Mouse (Mus musculus) forebrain, postnatal 0 days (tissue): ENCODE data around the gene Ptges3. TPM values are rescaled to one million over a fixed set of nuclear protein-coding genes. Genes with fewer than 3 reads are reported as not detected.

ENCODE experiments used
- ATAC-seq: fragments of 200-750 bp; cut with Nextera tagmentation; 2 replicates; pipeline ENCODE4 v1.8.0; 2017; ENCODE audit warnings: mild to moderate bottlenecking, moderate library complexity
- DNase-seq: peaks from one replicate; pipeline ENCODE4 v3.0.0-alpha.2; 2015
- H3K27ac ChIP-seq: fragments of 300-500 bp; sonication (generic); 2 replicates; pipeline ENCODE4 v1.5.1; 2014; ENCODE audit warnings: low read depth, mild to moderate bottlenecking, antibody characterized with exemption, low read length, moderate library complexity, mixed read lengths
- H3K27me3 ChIP-seq: fragments of 300-500 bp; sonication (generic); 2 replicates; pipeline ENCODE4 v1.6.1; 2014; ENCODE audit warnings: mild to moderate bottlenecking, low read length, mixed read lengths; ENCODE audit not compliant: insufficient read depth
- H3K36me3 ChIP-seq: fragments of 300-500 bp; sonication (generic); 2 replicates; pipeline ENCODE4 v1.6.1; 2014; ENCODE audit warnings: mild to moderate bottlenecking, moderate library complexity; ENCODE audit not compliant: insufficient read depth
- H3K4me1 ChIP-seq: fragments of 300-500 bp; sonication (generic); 2 replicates; pipeline ENCODE4 v1.6.1; 2014; ENCODE audit warnings: antibody characterized with exemption; ENCODE audit not compliant: insufficient read depth
- H3K4me2 ChIP-seq: fragments of 300-500 bp; sonication (generic); 2 replicates; pipeline ENCODE4 v1.6.1; 2014; ENCODE audit warnings: low read depth, mild to moderate bottlenecking, moderate library complexity
- H3K4me3 ChIP-seq: fragments of 300-500 bp; sonication (generic); 2 replicates; pipeline ENCODE4 v1.5.1; 2014; ENCODE audit warnings: low read depth, low read length, mixed read lengths
- H3K9ac ChIP-seq: fragments of 300-500 bp; sonication (generic); 2 replicates; pipeline ENCODE4 v1.6.1; 2014; ENCODE audit warnings: mild to moderate bottlenecking
- H3K9me3 ChIP-seq: fragments of 300-500 bp; sonication (generic); 2 replicates; pipeline ENCODE4 v1.6.1; 2016; ENCODE audit warnings: low read length
- CTCF ChIP-seq: sonication (generic); IDR thresholded peaks from 2 replicates; pipeline ENCODE4 v1.5.1; 2016; ENCODE audit warnings: antibody characterized with exemption, control low read depth, low read depth
- WGBS: fragments of 180-500 bp; shearing (Covaris S2); extraction: QIAGEN DNeasy Blood & Tissue Kit; methylation state at CpG from one replicate; pipeline ENCODE4 v1.1.7; 2014; 5-methylcytosine and 5-hydroxymethylcytosine counted together
- polyA plus RNA-seq: library from polyadenylated mRNA; unstranded; fragments of >200 nt; fragmentation: Nextera tagmentation; extraction: Ambion mirVana; gene quantifications from 2 replicates; pipeline ENCODE4 v1.2.1, GENCODE M21; 2015
- total RNA-seq: library from RNA; depleted of rRNA; stranded (reverse); fragments of >200 nt; gene quantifications from 2 replicates; pipeline ENCODE4 v1.2.3, GENCODE M21; 2014

Ptges3 gene
- total and polyA plus RNA-seq, 2 experiments from 2014 or later = 157 to 439 TPM

- Histone ChIP-seq H3K36me3 (peaks cover 60% of the 10 kb centered on the region), H3K27me3 (no peaks in the 10 kb centered on the region), H3K4me1 (peaks cover 14% of the 10 kb centered on the region), H3K9me3 (no peaks in the 10 kb centered on the region), H3K4me3 (no peak overlapping the region), H3K27ac (no peak overlapping the region), H3K4me2 (no peak overlapping the region), H3K9ac (no peak overlapping the region)
- WGBS = 91% methylated on average over 5 of the region's 5 CpGs
- no peak for ATAC-seq
- no peak for DNase-seq
- no peak for TF ChIP-seq CTCF
Measured at GRCm38 (mm10) chr10:128088181-128088580, 29.4 kb downstream of the Ptges3 start.

GRCm38 (mm10) chr10:128089842-128090241 lies 31.1 kb downstream of the Ptges3 start:
- peaks cover 14% of the 10 kb centered on the region for H3K4me1 ChIP-seq
- H3K4me2 ChIP-seq = no peak overlapping the region
- 66% methylated on average over 5 of the region's 5 CpGs for WGBS
- no peaks in the 10 kb centered on the region for H3K27me3 ChIP-seq
- no peak overlapping the region for H3K9ac ChIP-seq
- no peaks in the 10 kb centered on the region for H3K9me3 ChIP-seq
- DNase-seq = no peak
- H3K27ac ChIP-seq = no peak overlapping the region
- H3K4me3 ChIP-seq = no peak overlapping the region
- TF ChIP-seq CTCF = no peak
- peaks cover 58% of the 10 kb centered on the region for H3K36me3 ChIP-seq
- no peak for ATAC-seq

DNA sequence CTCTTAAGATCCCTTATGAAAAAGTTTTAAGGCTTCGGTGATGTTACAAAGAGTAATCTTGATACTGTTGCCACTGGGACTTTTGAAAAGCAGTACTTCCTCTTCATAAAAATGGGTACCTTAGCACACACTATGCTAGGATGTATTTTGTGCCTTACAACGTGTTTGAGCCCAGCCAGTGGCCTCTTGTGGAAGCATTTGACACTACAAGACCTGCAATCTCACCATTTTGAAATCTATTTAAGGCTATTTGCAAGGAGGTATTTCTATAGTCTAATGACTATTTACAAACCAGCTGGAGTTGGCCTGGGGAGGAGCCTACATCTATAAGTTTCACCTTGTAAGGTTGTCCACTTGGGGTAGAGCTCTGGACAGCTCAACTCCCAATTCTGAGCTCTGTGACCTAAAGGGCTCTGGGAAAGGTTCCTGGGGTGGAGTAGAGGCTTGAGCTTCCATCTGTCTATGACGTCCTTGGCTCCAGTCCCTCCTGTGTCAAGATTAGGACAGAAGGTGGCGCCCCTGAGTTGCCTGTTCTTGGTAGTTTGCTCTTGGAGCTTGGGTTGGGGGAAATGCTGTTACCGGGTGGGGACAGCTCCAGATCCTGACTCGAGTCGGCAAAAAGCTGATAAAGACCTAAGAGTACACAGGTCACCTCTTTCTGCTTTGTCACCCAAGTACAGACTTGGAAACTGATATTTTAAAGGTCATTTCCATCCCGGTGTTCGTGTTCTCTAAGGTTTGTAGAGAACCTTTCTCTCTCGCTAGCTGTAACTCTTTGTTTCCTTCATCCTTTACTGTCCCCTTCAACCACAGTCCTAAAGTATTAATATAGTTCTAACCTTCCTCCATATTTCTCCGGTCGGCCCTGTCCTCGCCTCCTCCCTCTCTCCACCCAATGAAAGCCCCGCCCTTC lies 32.2 kb downstream of the Ptges3 start:
- Histone ChIP-seq H3K4me3 (0 out of 2 replicates have a peak overlapping the region, but pooled peaks have one; percentile 88), H3K9ac (no peak overlapping the region; the same call in 1 of the 2 replicates), H3K4me1 (peaks cover 10% of the 10 kb centered on the region), H3K9me3 (no peaks in the 10 kb centered on the region), H3K36me3 (peaks cover 47% of the 10 kb centered on the region), H3K27me3 (no peaks in the 10 kb centered on the region), H3K4me2 (peak overlapping the region; percentile 94), H3K27ac (no peak overlapping the region)
- ATAC-seq (peak; percentile 63), DNase-seq (peak; percentile 91)
- peak; percentile 83 for TF ChIP-seq CTCF
- 9% methylated on average over 14 of the region's 14 CpGs for WGBS

GRCm38 (mm10) chr10:128091564-128092505 lies 33.1 kb downstream of the Ptges3 start, which contains the start of gene Baz2a:
Baz2a (plus strand) TSS chr10:128091577.
- Histone ChIP-seq H3K36me3 (peaks cover 38% of the 10 kb centered on the region), H3K9me3 (no peaks in the 10 kb centered on the region), H3K4me1 (peaks cover 10% of the 10 kb centered on the region), H3K9ac (peak within 1 kb of the TSS; percentile 81), H3K27ac (peak within 1 kb of the TSS; percentile 83), H3K4me3 (peak within 1 kb of the TSS; percentile 88), H3K27me3 (no peaks in the 10 kb centered on the region), H3K4me2 (peak within 1 kb of the TSS; percentile 94)
- peak; percentile 32 for DNase-seq
- 4% methylated on average over 20 of the region's 20 CpGs for WGBS
- no peak for TF ChIP-seq CTCF
- no peak for ATAC-seq

DNA sequence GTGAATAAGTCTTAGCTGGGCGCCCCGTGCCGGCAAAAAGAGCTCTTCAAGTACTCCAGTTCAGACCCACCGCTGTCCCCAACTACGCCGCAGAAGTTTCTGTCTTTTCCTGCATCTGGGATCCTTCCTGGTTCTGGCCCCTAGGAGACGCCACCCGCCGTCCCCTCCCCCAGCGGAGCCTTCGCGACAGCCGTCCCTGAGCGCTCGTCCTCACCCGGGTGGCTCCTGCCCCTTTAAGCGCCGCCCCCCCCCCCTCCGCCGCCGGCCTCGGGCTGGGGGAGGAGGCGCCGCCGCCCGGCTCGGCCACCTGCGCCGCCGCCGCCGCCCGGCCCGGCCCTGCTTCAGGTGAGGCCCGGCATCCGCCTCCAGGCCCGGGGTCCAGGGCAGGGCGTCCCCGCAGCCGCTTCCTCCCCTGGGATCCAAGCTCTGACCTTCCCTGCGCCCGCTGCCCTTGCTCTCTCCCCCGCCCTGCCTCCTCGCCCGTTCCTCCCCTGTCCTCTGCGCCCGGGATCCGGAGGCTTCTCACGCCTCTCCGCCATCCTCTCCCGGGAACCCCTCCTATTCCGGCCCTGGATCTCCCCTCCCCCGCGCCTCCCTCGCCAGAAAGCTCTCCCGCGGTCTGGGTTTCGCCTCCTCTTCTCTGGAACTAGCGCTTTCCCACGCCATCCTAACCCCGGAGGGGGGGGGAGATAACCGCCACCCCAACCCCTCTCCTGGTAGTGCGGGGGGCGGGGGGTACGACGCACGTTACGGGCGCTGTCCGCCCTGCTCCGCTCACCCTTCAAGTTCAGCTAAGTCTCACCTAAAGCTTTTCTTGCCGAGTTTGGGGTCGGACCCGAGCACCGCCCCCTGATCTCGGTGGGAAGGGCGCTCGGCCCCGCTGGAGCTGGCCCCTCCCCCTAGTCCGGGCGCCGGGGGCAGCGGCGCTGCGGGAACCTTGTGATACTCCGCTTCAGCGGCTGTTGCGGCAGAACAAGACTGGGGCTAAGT lies 34.0 kb downstream of the Ptges3 start:
- Histone ChIP-seq H3K36me3 (peaks cover 29% of the 10 kb centered on the region), H3K4me2 (peak overlapping the region; percentile 94), H3K9ac (peak overlapping the region; percentile 81), H3K27ac (peak overlapping the region; percentile 83), H3K4me1 (peaks cover 10% of the 10 kb centered on the region), H3K27me3 (no peaks in the 10 kb centered on the region), H3K4me3 (peak overlapping the region; percentile 88), H3K9me3 (no peaks in the 10 kb centered on the region)
- DNase-seq (peak; percentile 79), ATAC-seq (peak; percentile 64)
- TF ChIP-seq CTCF = peak; percentile 64
- 1% methylated on average over 67 of the region's 88 CpGs for WGBS
